Mouse (Mus musculus) stomach, postnatal 0 days (tissue): ENCODE data around the gene Srsf3.

ENCODE experiments used
- CTCF ChIP-seq: IDR thresholded peaks from 2 replicates; pipeline ENCODE4 v1.5.1; 2016; ENCODE audit warnings: antibody characterized with exemption, low read depth, mild to moderate bottlenecking, moderate library complexity
- EP300 ChIP-seq: optimal IDR thresholded peaks from 2 replicates; pipeline ENCODE3; 2016; ENCODE audit warnings: antibody characterized with exemption

- no peak for TF ChIP-seq EP300
- no peak for TF ChIP-seq CTCF
Observed at GRCm38 (mm10) chr17:29039351-29039750, 6.9 kb downstream of the Srsf3 start.
